Mouse (Mus musculus) right cerebral cortex, postnatal 10 days (tissue): Measurements from ENCODE around the gene Ascc1.
A peak's percentile ranks its signal among the peaks of the same experiment; 100 is the strongest.
"Not testable (repeated sequence)": the region's sequence is repeated elsewhere in the genome, so short reads cannot be mapped to it uniquely, and the experiment has no call there.

Source experiments
- DNase-seq, 2 experiments: peaks; one replicate each; pipeline ENCODE4 v3.0.0; 2021; ENCODE audit warnings: low spot score in 2 of 2

Gene Ascc1

GRCm38 (mm10) chr10:59977715-59978343, 24.8 kb upstream of the Ascc1 start:
- DNase-seq = no peak

GRCm38 (mm10) chr10:59978401-59978800, 24.2 kb upstream of the Ascc1 start:
- no peak for DNase-seq

GRCm38 (mm10) chr10:59978873-59979743, 23.5 kb upstream of the Ascc1 start:
- peak; percentile 76 to 78 for DNase-seq

GRCm38 (mm10) chr10:59980815-59981244, 21.8 kb upstream of the Ascc1 start:
- DNase-seq = peak in 1 of 2 experiments; percentile 64

- no peak for DNase-seq
Observed at GRCm38 (mm10) chr10:59981336-59981735, 21.3 kb upstream of the Ascc1 start.

- DNase-seq = no peak
Observed at GRCm38 (mm10) chr10:59981792-59982191, 20.8 kb upstream of the Ascc1 start.

GRCm38 (mm10) chr10:59982379-59982873, 20.2 kb upstream of the Ascc1 start:
- no peak for DNase-seq

- no peak for DNase-seq
Observed at GRCm38 (mm10) chr10:59988036-59988435, 14.6 kb upstream of the Ascc1 start.

GRCm38 (mm10) chr10:59990393-59990792, 12.2 kb upstream of the Ascc1 start:
- DNase-seq = no peak

- DNase-seq = no peak
Observed at GRCm38 (mm10) chr10:59991262-59991880, 11.2 kb upstream of the Ascc1 start.

- DNase-seq = no peak
Observed at GRCm38 (mm10) chr10:59992024-59992423, 10.6 kb upstream of the Ascc1 start.

GRCm38 (mm10) chr10:59993813-59994212, 8.8 kb upstream of the Ascc1 start:
- not testable (repeated sequence) for DNase-seq

GRCm38 (mm10) chr10:59995889-59996288, 6.7 kb upstream of the Ascc1 start:
- no peak for DNase-seq

GRCm38 (mm10) chr10:59997591-59997990, 5.0 kb upstream of the Ascc1 start:
- peak in 1 of 2 experiments; percentile 51 for DNase-seq

- DNase-seq = no peak
Observed at GRCm38 (mm10) chr10:59999057-59999456, 3.5 kb upstream of the Ascc1 start.

- DNase-seq = not testable (repeated sequence)
Observed at GRCm38 (mm10) chr10:60001663-60002062, 942 bp upstream of the Ascc1 start.

- DNase-seq = no peak
Observed at GRCm38 (mm10) chr10:60002203-60002602, 402 bp upstream of the Ascc1 start.

- DNase-seq = no peak
Observed at GRCm38 (mm10) chr10:60003213-60003752, 678 bp downstream of the Ascc1 start.

GRCm38 (mm10) chr10:60003847-60004246, 1.2 kb downstream of the Ascc1 start:
- no peak for DNase-seq

- DNase-seq = no peak
Observed at GRCm38 (mm10) chr10:60005264-60005663, 2.7 kb downstream of the Ascc1 start.

GRCm38 (mm10) chr10:60009115-60009514, 6.5 kb downstream of the Ascc1 start:
- no peak for DNase-seq

GRCm38 (mm10) chr10:60016223-60016622, 13.6 kb downstream of the Ascc1 start:
- no peak for DNase-seq
